Mouse (Mus musculus): ENCODE results near the gene Slc2a13.

Gene Slc2a13

GRCm38 (mm10) chr15:91377105-91377504 lies 196.0 kb downstream of the Slc2a13 start:
- DNase-seq (ENCODE audit: low spot score in 2 of 2) = peak in 1 of 2 experiments; percentile 50

GRCm38 (mm10) chr15:91374441-91374840 lies 198.6 kb downstream of the Slc2a13 start:
- no peak for DNase-seq (ENCODE audit: low spot score in 2 of 2)

GRCm38 (mm10) chr15:91373203-91373584 lies 199.9 kb downstream of the Slc2a13 start:
- DNase-seq (ENCODE audit: low spot score in 2 of 2) = peak; percentile 26 to 71

GRCm38 (mm10) chr15:91372464-91373202 lies 200.4 kb downstream of the Slc2a13 start:
- DNase-seq (ENCODE audit: low spot score in 2 of 2) = no peak

GRCm38 (mm10) chr15:91371859-91372394 lies 201.1 kb downstream of the Slc2a13 start:
- DNase-seq (ENCODE audit: low spot score in 2 of 2) = peak in 1 of 2 experiments; percentile 24

- DNase-seq (ENCODE audit: low spot score in 2 of 2) = peak in 1 of 2 experiments; percentile 21
Measured at GRCm38 (mm10) chr15:91369736-91370449, 203.2 kb downstream of the Slc2a13 start.

- no peak for DNase-seq (ENCODE audit: low spot score in 2 of 2)
Measured at GRCm38 (mm10) chr15:91360495-91360894, 212.6 kb downstream of the Slc2a13 start.

- DNase-seq (ENCODE audit: low spot score in 2 of 2) = no peak
Measured at GRCm38 (mm10) chr15:91351006-91351405, 222.1 kb downstream of the Slc2a13 start.

GRCm38 (mm10) chr15:91338350-91338749 lies 234.7 kb downstream of the Slc2a13 start:
- no peak for DNase-seq (ENCODE audit: low spot score in 2 of 2)

- DNase-seq (ENCODE audit: low spot score in 2 of 2) = no peak
Measured at GRCm38 (mm10) chr15:91334416-91334900, 238.6 kb downstream of the Slc2a13 start.

GRCm38 (mm10) chr15:91327748-91328147 lies 245.3 kb downstream of the Slc2a13 start:
- no peak for DNase-seq (ENCODE audit: low spot score in 2 of 2)

GRCm38 (mm10) chr15:91327023-91327422 lies 246.0 kb downstream of the Slc2a13 start:
- DNase-seq (ENCODE audit: low spot score in 2 of 2) = peak; percentile 35 to 47

GRCm38 (mm10) chr15:91319376-91319775 lies 253.7 kb downstream of the Slc2a13 start:
- no peak for DNase-seq (ENCODE audit: low spot score in 2 of 2)

GRCm38 (mm10) chr15:91316964-91317363 lies 256.1 kb downstream of the Slc2a13 start:
- peak in 1 of 2 experiments; percentile 26 for DNase-seq (ENCODE audit: low spot score in 2 of 2)

- peak in 1 of 2 experiments; percentile 43 for DNase-seq (ENCODE audit: low spot score in 2 of 2)
Measured at GRCm38 (mm10) chr15:91314402-91315318, 258.4 kb downstream of the Slc2a13 start.

- DNase-seq (ENCODE audit: low spot score in 2 of 2) = peak in 1 of 2 experiments; percentile 49
Measured at GRCm38 (mm10) chr15:91304296-91304852, 268.7 kb downstream of the Slc2a13 start.

GRCm38 (mm10) chr15:91301366-91301765 lies 271.7 kb downstream of the Slc2a13 start:
- DNase-seq (ENCODE audit: low spot score in 2 of 2) = peak; percentile 31 to 95

GRCm38 (mm10) chr15:91299319-91299835 lies 273.7 kb downstream of the Slc2a13 start:
- DNase-seq (ENCODE audit: low spot score in 2 of 2) = no peak

GRCm38 (mm10) chr15:91283418-91283817 lies 289.6 kb downstream of the Slc2a13 start:
- no peak for DNase-seq (ENCODE audit: low spot score in 2 of 2)

- DNase-seq (ENCODE audit: low spot score in 2 of 2) = no peak
Measured at GRCm38 (mm10) chr15:91282822-91283221, 290.2 kb downstream of the Slc2a13 start.

GRCm38 (mm10) chr15:91281521-91281920 lies 291.5 kb downstream of the Slc2a13 start:
- no peak for DNase-seq (ENCODE audit: low spot score in 2 of 2)
